Mouse (Mus musculus) lung, postnatal 10 days (tissue): ENCODE data around the gene Med13l.
"Not testable (repeated sequence)": the region's sequence is repeated elsewhere in the genome, so short reads cannot be mapped to it uniquely, and the experiment has no call there.

Experiments
- DNase-seq: peaks from one replicate; pipeline ENCODE4 v3.0.0; 2021

Med13l gene

DNA sequence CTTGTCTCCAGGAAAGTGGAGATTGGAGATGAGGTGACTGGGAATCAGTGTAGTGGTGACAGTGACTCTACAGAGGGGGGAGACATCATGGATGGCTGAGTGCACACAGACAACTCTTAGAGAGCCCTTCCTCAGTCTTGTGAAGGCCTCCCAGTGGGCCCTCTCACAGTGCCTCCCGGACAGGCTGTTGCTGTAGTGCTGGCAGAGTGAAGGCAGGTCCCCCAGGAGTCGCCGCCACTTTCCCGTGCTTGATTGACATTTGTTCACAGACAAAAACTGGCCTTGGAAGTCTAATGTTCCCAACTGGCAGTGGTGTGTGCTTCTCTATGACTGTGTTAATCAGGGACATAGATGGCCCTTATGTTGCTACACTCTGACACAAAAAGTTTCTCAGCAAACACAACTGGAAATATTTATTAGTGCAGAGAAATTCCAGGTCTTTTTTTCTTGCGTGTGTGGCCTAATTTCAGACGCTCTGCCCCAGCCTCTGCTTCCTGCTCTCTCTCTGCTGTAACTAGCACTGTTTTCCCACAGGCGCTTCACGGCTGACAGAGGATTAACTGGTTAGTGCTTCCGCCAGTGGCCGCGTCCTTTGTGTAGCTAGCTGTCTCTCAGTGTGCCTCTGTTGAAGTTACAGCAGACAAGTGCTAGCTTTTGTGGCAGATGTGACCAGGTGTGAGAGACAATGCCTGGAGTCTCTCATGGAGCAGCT, 75.2 kb downstream of the Med13l start:
- DNase-seq, result no peak

DNA sequence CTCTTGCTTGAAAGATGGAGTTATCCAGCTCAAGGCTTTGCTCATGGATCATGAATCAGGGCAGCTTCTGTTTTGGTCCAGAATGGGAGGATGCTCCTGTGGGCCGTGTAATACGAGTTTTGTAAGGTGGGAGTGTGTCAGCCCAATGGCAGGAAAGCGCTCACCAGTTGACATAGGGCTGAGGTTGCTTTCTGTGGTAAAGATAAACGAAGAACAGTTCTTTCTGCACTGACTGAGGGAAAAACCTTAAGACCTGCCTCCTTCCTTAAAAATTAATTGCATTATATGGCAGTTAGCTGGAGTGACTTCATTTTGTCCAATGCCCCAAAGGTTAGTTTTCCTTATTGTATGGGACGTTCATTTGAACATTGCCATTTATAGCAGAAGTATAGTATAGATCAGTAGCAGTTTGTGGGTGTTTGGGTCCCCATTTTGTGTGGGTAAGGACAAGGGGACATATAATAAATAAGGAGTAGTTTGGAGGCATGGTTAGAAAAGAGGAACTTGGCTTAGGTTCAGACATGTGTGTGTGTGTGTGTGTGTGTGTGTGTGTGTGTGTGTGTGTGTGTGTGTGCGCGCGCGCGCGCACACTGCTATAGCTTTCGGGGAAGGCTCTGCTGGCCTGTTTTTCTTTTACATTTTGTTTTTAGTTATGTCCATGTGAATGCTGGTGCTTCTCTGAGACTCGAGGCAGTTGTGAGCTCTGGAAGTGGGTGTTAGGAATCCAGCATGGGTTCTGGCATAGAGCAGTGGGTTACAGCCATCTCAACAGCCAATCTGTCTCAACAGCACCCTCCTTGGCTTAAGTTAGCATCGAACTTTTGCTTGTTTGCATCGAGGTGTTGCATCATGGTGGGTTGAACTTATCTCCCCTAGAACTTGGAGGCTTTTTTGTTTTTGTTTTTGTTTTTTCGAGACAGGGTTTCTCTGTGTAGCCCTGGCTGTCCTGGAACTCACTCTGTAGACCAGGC, 76.2 kb downstream of the Med13l start:
- DNase-seq, result no peak

DNA sequence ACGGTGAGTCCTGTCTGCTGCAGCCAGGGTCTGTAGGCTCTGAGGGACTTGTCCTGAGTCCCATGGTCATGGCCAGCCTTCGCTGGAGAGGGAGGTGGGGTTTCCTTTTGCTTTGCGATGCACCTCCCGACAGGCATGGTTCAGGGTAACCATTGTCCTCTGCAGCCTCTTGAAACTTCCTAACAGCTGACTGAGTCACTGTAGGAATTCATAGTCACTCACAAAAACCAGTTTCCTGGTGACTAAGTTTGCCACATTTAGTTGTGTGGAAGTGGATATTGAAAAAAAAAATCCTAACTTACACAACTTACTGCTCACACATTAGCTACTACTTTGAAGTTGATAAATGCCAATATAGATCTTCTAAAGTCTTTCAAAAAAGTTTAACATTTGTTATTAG, 77.5 kb downstream of the Med13l start:
- no peak for DNase-seq

DNA sequence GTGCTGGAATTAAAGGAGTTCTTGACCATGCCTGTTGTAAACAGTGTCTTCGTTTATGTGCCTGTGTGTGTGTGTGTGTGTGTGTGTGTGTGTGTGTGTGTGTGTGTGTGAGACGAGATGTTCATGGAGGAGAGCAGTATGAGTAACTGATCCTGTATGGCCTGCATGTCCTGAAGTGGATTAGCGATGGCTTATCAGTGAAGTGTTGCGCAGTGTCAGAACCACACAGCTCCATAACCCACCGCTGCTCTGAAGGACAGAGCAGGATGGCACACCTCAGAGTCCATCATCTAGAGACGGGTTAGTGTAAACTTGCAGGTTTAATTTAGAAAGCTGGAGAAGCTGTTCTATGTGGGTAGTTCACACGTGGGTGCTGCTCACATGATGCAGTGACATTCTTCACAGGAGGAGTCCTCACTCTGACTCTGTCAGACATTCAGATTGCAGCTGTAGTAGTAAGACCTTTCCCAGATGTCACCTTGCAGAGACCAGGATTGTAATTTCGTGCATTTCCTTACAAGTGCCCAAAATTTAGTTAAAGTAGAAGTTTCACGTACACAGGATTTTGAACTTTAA, 78.1 kb downstream of the Med13l start:
- DNase-seq, result no peak

DNA sequence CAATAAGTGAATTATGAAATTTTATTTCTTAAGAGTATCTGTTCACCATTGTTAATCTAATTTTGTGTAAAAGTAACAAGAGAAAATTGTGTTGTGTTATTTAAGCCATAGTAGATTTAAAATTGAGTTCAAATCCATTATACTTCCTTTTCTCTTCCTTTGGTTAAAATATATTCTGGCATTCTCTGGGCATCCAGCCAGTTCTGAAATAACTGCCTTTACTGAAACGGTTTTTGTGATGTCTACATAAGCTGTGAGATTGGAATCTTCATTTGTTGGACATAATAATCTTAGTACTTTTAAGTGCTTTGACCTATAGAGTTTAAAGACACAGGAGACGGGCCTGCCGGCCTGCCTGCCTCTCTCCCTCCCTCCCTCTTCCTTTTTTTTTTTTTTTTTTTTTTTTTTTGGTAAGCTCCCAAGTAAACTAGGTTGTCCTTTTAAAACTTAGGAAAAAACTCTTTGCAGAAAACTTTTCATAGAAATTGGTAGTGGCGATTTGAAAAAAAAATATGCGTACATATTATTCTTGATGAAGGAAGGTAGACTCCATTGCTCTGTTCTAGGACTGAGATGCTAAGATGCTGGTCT, 78.7 kb downstream of the Med13l start:
- DNase-seq, result no peak

DNA sequence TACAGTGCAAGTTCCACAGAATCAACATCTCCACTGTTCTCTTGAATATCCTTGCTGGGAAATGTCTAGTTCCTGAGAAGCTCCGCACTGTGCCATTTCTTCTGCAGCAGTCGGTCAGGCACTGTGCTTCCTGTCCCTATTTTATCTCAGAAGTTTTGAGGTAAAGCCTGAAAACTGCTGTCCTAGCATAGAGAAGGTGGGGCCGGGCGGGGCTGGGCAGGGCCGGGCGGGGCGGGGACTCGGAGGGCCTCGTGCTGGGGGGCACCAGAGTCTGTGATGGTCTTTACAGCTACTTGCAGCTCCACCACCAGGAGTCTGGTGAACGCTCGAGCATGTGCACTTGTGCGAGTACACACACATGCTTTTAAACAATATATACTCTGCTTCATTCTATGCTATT, 83.6 kb downstream of the Med13l start:
- DNase-seq, result no peak

DNA sequence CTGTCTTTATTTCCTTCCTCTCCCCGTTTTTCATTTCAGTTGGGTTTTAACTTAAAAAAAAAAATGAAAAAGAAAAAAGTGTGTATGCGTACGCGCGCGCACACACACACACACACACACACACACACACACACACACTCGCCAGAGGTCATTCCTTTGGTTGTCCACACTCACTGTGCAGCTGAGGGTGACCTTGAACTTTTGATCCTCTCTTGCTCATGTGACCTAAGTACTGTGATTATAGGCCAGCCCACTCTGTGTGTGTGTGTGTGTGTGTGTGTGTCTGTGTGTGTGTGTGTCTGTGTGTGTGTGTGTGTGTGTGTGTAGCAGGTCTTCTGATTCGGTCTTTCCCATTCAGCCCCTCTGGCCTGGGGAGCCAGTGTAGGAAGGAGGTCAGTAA, 84.0 kb downstream of the Med13l start:
- DNase-seq, result no peak

DNA sequence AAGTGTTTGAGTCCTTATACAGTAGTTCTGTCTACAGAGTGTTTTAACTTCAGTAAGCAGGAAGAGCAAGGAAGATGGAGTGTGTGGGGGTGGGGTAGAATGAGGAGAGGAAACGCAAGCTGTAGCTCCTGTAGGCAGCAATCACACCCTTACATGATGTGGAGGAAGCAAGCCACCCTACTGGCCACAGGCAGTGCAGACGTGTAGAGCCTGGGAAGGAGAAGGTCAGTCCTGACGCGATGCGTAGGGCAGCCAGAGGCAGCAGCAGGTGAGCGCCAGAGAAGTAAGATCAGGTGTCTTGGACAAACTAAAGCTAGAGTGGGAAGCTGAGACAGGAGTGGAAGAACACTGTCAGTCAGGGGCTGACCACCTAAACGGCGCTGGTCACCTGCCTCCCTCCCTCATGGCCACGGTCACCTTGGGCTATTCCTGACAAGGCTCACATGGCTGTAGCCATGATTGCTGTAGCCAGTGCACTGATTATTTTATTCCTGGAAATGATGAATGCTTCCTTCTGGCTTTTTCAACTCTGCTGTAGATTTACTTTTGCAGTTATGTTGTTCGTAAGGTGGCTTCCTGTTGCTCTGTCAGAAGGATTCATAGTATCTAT, 84.8 kb downstream of the Med13l start:
- DNase-seq, result no peak

DNA sequence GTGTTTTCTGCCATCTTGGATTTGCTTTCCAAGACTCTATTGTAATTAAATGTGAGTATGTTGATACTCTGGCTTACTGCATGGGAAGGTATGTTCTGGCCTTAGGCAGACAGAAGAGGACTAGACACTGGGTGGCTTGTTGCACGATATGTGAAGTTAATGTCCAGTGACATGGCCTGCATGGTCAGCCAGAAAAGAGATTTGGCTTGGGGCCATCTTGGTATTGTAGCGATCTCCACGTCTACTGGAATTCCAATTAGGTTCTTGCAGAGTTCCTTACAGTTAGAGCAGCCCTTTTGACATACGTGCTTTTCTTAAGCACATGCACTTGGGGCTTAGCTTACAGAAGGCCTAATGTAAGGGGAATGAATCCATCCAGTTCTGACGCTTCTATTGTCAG, 86.4 kb downstream of the Med13l start:
- DNase-seq, result no peak

DNA sequence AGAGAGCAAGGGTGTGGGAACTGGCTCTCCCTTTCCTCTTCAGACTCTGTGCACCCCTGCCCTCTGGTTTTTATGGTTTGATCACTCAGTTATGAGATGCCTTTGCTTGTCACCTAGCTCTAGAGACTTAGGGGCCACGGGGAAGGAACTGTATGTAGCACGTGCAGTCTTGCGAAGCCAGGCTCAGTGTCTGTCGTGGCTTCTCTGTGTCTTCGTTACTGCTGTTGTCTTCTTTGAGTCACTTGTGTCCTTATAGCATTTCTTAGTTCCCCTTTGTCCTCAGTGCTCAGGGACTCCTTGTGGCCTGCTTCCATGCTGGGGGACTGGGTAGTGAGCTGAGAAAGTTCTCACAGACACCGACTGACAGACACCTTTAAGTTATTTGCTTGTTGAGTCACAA, 86.9 kb downstream of the Med13l start:
- no peak for DNase-seq

DNA sequence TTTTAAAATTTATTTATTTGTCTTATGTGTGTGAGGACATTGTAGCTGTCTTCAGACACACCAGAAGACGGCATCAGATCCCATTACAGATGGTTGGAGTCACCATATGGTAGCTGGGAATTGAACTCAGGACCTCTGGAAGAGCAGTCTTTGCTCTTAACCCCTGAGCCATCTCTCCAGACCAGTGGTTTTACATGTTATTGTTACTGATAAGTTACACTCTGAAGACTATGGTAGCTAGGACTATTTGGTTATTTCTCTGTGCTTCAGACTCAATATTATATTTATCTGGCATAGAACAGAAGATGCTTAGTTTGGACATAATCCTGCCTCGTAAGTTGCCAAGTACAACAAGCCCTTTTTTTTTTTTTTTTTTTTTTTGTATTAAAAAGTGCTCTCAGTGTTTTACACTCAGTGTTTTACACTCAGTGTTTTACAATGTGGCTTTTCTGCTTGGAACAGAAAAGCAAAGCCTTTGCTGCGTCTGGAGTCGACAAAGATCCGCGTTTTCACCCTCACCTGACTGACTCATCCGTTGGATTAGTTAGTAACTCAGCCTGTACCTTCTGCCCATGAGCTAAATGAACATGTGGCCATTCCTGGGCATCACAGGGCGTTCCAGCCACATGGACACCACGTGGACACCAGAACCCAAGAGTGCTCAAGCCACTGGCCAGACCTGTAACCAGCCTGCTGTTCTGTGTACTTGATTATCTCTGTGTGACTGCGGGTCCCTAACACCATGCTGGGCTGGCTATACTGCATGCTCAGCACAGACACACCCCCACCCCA, 88.9 kb downstream of the Med13l start:
- no peak for DNase-seq

DNA sequence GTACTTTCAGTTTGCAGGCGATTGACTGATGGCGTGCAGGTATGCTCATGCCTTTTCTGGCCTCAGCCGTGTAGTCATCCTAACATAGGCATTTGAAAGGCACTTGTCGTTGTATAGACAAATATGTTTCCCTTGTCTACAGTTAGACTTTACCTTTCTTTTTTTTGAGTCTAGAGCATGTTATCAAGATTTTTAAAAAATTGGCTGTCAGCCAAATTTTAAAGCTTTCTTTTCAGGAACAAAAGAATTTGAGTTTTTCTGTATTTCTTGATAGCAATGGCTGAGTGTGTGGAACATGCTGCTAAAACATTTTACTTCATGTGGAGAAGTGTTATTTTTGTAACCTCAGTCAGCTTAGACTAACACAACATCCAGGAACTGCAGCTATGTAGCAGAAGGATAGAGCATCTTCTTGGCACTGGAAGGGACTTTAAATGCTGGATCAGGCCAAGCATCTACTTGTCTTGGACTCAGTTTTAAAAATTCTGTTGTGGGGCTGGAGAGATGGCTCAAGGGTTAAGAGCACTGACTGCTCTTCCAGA, 89.6 kb downstream of the Med13l start:
- no peak for DNase-seq

DNA sequence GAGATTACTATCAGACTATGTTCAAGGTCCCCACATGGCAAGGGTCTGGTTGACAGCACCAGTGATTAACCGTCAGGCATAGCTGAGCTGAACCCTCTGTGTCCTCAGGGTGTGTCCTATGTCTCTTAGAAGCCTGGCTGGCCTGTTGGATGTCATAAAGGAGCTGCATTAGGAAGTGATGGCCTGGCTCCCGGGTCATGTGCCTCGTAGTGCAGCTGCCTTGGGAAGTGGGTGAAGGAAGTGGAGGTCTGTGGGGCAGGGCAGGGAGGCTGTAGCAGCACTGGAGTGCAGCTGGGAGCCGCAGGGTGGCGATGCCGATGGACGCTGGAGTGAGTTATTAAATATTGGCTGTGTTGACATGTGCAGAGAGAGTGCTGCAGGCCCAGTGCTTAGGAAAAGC, 90.3 kb downstream of the Med13l start:
- peak; percentile 50 for DNase-seq

DNA sequence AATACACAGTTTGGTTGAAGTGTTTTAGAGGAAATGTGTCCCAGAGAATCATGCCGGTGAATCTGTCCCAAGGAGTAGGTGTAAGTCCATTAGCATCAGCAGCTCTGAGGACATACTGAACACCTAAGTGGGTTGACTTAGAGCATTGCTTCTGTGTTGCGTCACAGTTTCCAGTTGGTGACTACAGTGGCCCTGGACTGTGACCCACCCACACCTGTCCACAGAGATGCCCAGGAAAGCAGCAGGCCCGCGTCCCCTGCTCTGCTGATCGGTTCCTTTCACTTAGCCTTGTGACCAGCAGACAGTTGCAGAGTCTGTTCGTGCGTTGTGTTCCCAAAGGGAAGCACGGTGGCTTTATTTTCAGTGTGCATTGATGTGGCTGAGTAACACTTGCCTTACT, 92.1 kb downstream of the Med13l start:
- no peak for DNase-seq

DNA sequence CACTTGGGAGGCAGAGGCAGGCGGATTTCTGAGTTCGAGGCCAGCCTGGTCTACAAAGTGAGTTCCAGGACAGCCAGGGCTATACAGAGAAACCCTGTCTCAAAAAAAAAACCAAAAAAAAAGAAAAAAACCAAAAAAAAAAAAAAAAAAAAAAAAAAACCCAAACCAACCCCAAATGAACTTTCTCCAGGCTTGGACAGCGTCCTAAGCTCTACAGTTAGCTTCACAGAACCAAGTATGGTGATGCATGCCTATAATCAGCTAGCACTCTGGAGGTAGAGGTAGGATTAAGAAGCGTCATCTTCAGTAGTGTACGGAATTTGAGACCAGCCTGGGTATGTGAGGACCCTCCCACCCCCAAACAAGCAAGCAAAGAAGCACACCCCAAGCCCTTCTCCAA, 92.6 kb downstream of the Med13l start:
- DNase-seq, result not testable (repeated sequence)

DNA sequence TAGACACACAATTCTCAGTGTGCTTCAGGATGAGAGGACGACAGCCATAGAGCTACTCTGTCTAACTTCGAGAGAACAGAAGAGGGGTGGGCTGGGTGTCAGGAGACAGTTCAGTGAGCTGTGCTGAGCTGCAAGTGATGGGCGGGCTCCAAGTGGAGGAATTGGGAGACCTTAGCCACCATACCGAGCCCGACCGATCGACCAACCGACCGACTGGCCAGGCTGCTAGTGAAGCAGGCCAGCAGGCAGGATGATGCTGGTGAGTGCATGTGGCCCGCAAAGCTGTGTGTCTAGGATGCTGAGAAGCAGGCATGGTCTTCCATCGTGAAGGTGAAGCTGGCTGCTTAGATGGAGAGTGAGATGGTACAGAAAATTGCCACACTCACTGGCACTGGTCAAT, 94.1 kb downstream of the Med13l start:
- no peak for DNase-seq

DNA sequence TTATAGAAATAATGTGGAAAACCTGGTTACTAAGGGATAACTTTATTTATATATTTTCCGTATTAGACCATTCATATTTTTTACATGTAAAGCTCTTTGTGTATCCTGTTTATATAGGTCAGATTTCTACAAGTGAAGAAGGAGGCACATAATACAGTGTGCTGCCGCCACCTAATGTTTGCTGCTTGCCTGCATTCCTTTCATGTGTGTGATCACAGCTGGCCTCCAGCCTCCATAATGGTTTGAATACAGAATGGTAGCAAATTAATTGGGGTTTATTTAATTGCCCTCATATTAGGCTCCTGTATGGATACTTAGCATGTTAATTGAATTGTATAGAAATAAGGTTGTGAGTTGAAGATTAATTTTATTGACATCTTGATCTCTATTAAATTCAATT, 94.5 kb downstream of the Med13l start:
- peak; percentile 61 for DNase-seq

DNA sequence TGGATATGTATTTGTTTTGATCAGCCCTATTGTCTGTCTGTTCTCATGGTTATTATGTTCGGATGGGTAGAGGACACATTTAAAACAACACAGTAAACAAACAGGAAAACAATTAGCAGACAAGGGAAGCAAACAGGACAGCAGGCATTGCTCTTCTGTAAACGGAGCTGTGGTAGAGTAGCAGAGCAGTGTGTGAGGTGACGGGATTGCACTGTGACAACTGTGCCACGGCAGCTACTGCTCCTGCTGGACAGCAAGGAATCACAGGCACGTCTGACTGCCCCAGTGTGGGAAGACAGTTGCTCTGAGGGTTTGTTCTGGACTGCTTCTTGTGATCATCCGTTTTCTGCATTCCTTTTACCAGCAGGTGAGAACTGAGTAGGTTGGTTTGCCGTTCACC, 94.9 kb downstream of the Med13l start:
- no peak for DNase-seq

DNA sequence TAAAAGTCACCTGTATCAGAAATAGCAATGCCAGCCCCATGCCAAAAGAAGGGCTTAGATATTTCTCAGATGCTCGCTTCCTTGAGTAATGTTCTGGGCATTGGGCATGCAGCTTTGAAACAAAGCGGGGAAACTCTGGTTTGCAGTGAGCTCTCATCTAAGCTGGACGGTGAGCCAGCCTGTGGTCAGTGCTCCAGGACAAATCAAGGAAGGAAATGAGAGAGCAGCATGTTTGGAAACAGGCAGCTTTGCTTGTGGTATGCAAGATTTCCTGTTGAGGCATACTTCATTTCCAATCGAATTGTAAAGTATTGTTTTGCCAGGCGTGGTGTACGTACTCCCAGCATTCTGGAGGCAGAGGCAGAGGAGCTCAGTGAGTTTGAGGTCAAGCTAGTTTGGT, 95.5 kb downstream of the Med13l start:
- no peak for DNase-seq

DNA sequence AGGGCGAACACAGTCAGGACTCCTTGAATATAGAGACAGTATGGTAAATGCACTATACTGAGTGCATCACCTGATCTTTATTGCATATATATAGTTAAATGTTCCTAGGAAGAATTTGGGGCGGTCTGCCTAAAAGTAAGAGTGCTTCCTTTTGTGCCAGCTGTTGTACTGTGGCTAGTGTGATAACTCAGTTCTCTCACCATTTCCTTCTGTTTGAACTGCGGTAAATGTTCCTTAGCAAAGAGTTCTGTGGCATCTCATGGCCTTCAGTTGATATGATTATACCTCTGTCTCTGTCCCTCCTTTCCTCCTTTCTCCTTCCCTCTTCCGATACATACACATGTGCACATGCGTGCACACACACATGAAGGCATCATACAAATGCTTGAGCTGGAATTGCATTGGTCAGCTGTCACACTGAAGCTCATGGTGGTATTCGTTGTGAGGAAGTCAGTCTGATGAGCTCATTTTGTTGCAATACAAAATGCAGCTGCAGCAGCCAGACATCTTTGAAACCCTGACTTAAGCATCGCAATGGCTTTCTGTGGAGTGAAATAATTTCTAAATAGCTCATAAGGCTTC, 97.9 kb downstream of the Med13l start:
- no peak for DNase-seq

DNA sequence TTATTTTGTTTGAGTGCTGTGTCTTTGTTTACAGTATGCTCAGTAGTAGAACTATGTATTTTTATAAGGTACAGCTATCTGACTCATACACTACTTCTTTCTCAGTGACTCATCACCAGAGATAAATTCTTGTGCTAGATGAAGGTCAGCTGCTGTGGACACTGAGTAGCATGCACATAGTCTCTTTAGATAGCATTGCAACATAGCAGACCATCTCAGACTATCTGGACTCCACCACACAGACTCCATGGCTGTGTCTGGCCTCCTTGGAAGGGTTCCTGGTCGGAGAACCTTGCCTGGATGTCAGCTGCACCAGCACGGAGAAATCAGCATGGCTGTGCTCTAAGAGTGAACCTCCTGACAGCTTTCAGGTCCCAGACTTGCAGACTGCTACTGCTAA, 99.2 kb downstream of the Med13l start:
- no peak for DNase-seq

DNA sequence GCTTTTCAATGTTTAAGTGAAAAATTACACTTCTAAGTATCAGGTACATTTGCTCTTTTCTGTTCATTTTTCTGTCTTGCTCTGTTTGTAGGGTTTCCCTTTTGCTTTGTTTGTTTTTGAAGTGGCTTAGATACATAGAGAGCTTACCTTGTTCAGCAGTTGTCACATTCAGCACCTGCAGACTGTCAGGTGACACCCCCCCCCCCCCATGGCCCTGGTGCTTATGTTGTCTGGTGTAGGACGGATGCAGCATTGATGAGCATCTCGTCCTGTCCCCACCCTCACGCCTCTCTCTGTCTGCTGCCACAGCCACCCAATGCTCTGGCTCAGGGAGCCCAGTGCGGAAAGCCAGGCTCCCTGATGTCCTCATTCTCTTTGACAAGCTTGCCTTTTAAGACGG, 101.3 kb downstream of the Med13l start:
- no peak for DNase-seq
